Mouse (Mus musculus): ENCODE measurements at regions not wholly inside any gene's neighbourhood (a gene's known extent, or its start where the extent isn't known, plus 50 kb on each side); places are given as distances from the start of the nearest gene placed in this dataset.

DNA sequence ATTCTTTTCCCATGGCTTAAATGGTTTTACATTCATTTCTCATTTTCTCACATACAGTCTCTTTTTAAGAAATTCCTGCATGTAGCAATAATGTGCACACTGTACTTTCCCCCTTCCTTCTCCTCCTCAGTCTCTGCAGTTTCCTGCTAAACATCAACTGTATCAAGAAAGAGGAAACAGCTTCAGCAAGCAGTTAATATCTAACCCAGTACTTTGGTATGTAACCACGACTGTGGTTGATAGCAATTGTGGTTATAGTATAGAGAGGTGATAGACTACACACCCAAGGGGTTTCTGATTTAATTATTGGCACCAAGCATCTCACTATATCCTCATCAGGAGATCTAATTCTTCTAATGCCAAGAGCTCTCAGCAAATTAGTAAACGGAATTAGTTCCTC lies 52.8 kb upstream of the Eci2 start:
- in situ Hi-C loops (cut with MboI; ENCODE audit: unreplicated experiment in 2 of 2): loop anchor here (5.0 to 25.0 kb wide), 2 partner anchors 868 to 883 kb away; partner anchors contain the start of gene Ppp1r3g (in 1 of the 2)

DNA sequence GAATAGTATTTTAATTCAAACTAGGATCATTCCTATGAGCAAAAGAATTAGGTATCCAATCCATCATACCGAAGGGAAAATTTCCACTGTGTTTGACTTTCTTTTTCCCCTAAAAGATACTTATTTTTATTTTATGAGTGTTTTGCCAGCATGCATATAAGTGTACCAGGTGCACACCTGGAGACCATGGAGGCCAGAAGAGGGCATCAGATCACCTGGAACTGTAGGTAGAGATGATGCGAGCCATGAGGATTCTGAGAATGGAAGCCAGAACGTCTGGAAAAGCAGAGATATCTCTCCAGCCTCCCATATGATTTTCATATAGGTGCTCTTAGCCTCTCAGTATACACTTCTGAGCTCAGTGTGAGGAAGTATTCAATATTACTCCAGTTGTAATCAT lies 58.5 kb upstream of the Eci2 start:
- in situ Hi-C loops (cut with MboI; ENCODE audit: unreplicated experiment in 2 of 2): loop anchor here in 1 of 2 experiments (25.0 kb wide), 1 partner anchor 877 kb away; the partner anchor contains the start of gene Ppp1r3g

DNA sequence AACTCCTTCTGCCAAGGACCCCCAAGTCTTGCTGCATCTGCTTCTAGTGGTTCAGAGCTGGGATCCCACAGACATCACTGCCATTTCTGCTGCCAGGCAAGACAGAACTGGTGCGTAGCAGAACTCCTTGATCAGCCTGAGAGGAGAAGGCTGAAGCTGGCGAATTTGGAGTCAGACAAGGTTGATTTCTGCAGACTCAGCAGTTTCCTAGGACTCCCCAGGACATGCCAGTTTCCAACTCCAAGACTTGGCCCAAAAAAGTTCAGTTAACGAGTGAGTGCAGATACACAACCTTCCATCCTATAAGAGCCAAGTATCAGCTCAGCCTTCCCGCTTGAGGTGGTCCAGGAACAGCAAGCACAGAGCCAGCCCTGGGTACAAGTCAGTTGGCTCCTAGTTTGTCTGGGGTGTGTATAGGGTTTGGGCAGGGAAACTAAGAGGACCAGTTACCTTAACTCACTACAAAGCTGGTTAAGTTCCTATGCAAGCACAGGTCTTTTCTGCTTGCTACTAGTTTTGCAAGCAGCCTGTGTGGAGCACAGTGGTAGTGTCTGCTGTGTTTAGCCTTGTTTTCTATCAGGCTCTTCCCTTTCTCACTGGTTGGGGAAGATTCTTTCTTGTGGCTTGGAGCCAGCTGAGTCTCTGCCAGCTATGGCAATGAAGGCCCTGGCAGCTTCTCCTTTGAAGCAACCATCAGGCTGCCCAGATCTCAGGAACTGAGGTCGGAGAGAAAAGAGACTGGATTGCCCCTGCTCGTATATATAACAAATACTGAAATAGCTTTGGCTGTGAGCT lies 60.5 kb upstream of the Eci2 start:
- in situ Hi-C loops (cut with MboI; ENCODE audit: unreplicated experiment in 2 of 2): loop anchor here in 1 of 2 experiments (25.0 kb wide), 1 partner anchor 875 kb away; the partner anchor contains the start of gene Ppp1r3g

DNA sequence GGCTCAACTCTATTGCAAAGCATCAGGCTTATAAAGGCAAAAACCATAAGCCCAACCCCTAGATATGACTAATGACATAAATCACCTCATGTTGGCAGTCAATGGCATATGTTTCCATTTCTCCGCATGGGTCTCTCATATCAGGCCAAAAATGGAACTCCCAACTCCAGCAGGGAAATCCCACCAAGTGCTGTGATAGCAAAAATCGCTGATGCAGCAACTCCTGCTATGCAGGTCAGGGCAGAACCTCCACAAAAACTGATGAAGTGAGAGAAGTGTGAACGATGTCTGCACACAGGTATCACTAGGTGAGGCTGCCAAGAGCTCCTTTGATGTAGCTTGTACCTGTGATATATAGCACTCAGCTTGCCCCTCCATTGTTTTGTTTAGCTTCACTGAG lies 64.3 kb upstream of the Eci2 start:
- in situ Hi-C loops (cut with MboI; ENCODE audit: unreplicated experiment in 2 of 2): loop anchor here in 1 of 2 experiments (25.0 kb wide), 1 partner anchor 871 kb away; the partner anchor contains the start of gene Ppp1r3g

DNA sequence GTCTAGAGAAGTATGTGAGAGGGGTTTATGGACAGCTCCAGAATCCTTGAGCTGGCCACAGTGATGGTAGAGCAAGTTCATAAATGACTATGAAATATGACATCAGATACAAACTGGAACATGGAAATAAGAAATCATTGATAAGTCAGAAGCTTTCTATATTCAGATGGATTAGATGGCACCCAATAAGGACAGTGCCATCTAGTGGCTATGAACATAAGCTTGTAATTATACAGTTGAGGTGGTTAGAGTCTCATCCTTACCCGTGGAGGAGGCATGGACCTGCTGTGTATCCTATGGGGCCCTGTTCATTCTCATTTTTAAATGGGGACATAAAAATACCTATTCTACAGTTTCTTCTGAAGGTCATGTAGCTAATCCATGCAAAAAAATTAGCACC lies 92.9 kb upstream of the Eci2 start:
- in situ Hi-C loops (cut with MboI; ENCODE audit: unreplicated experiment in 2 of 2): no loop called here

DNA sequence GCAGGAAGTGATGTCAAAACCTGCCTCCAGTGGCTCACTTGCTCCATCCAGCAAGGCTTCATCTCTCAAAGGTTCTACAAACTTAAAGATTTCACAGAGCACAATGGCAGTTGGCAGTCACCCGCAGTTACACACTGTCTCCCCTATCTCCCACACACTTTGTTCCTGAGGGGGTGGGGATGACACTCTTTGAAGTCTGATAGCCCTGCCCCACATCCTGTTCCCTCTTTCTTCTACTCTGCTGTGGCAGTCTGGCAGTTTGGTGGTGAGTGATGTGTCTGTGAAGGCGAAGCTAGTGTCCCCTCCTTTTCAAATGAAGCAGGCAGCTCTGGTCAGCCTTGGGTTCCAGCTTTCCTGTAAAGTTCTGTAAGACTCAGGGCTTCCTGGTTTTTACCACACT lies 102.6 kb upstream of the Eci2 start:
- in situ Hi-C loops (cut with MboI; ENCODE audit: unreplicated experiment in 2 of 2): no loop called here

DNA sequence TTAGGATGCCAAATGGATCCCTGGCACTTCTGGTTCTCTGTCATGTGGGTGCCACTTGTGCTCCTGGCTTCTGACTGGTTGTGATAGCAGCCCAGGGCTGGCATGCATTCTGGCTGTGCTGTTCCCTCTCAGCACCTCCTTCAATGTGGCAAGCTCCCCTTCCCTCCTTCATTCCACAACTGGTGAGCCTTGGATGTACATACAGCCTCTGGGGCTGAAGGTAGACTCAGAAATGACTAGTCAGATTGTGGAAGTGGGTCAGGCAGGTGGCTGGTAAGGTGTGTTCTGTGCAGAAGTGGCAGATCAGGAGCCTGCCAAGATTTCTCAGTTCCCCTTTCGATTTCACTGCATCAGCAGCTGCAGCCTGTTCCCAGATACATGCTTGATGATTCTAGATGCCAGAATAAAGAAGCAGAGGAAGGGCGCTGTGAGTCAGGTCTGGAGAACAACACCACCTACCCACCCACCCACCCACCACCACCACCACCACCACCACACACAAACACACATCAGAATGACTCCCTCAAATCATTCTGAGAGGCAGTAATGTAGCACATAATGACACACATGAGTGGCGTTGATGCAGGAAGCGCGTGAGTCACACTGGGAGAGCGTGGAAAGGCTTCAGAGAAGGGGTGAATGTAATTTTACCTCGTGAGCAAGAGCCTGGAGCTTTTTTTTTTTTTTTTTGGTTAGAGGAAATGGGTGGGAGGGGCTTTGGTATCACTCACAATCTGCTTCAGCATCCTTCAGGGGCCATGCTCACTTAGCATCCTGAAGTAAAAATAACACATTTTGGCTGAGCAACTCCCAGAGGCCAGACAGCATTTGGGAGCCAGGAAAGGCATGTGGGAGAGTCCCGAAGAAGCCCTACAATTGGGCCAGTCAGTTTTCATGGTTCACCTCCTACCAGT lies 104.6 kb upstream of the Eci2 start:
- in situ Hi-C loops (cut with MboI; ENCODE audit: unreplicated experiment in 2 of 2): no loop called here

DNA sequence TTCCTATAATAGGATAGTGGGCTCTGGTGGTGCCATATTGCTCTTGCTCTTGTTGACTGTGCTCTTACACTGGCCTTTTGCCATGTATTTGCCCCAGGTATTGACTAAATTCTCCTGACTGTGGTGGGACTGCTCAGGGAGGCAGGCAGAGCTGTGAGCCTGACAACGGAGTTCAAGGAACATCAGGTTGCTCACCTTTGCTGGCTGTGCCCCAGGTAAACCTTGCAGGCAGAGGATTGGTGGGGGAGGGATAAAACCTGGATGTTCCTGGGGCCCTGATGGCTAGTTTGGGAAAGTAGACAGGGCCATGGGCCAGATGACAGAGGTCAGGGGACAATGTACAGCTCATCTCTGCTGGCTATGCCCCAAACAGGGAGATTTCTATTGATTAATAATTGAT lies 124.7 kb upstream of the Eci2 start:
- in situ Hi-C loops (cut with MboI; ENCODE audit: unreplicated experiment in 2 of 2): no loop called here

DNA sequence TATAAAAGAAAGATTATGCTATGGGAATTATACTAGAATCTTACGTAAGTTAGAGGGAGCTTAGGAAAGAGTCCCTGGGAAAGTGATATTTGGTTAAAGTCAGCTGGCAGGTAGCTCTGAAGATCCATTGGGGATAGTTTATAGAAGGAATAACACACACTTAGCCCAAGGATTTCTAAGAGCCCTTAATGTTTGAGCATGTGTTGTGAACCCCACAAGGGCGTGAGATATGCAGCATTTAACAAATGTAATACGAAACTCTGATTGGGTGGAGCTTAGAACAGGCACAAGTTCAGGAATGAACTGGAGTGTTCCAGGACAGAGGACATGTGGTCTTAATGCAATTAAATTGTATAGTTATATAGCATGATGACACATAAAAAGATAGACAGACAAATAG lies 132.6 kb upstream of the Eci2 start:
- in situ Hi-C loops (cut with MboI; ENCODE audit: unreplicated experiment in 2 of 2): no loop called here

DNA sequence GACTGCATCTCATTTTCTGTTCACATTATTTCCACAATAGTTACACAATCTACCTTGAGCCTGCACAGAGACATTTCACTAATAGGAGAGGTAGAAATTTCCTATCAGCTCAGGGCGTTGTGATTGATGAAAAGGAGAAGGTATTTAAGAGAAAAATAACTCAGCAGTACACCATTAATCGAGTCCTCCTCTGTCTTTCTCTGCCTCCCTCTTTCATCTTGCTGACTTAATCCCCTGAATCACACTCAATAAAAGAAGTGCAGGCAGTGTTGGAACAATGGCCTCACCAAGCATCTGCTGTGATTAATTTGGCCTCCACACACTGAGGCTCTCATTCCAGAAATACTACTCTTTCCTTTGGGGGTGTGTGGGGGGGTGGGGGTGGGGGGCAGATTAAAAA lies 133.9 kb upstream of the Eci2 start:
- in situ Hi-C loops (cut with MboI; ENCODE audit: unreplicated experiment in 2 of 2): no loop called here

DNA sequence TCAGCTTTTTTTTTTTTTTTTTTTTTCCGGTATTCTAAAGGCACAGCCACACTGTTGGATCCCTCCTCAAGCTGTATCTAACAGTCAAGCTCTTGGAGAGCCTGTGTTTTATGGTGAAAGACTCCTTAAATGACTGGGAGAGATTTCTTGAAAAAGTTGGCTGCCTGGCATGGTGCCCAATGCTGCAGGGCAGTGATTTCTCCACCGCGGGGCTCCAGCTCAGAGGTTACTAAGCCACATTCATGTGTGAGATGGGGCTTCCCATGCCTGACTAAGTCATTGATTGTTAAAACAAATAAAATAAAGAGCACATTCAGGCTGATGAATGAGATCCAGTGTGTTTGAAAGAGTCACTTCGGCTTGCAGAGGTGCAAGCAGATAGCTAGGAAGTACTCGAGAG lies 139.2 kb upstream of the Eci2 start:
- in situ Hi-C loops (cut with MboI; ENCODE audit: unreplicated experiment in 2 of 2): no loop called here

DNA sequence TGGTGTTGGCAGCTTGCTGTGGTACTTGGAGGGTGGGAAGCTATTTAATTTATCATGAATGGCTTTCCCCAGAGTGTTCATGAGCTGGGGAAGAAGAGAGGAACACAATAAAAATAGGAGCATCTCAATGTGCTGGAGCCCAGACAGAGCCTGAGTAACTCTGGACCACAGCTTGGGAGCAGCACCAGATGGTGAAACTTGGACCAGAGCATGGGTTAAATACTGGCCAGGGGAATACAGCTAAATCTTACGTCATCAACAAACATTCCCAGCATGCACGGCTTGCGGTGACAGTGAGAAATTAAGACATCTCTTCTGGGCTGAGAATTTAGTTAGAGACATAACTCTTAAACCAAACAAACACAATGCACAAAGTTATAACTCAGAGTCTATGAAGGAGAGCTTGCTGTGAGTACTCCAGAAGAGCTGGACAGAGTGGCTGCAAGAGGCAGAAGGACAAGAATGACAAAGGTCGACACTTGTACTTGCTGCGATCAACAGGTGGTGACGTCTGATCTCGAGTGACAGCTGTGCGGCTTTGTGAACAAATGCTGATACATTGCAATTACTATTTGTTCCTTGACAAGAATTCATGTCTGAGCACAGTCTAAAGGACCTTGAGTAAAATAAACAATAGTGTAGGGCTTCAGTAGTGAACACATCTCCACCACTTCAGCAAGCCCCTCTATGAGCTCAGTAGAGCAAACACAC lies 140.1 kb upstream of the Eci2 start:
- in situ Hi-C loops (cut with MboI; ENCODE audit: unreplicated experiment in 2 of 2): no loop called here

DNA sequence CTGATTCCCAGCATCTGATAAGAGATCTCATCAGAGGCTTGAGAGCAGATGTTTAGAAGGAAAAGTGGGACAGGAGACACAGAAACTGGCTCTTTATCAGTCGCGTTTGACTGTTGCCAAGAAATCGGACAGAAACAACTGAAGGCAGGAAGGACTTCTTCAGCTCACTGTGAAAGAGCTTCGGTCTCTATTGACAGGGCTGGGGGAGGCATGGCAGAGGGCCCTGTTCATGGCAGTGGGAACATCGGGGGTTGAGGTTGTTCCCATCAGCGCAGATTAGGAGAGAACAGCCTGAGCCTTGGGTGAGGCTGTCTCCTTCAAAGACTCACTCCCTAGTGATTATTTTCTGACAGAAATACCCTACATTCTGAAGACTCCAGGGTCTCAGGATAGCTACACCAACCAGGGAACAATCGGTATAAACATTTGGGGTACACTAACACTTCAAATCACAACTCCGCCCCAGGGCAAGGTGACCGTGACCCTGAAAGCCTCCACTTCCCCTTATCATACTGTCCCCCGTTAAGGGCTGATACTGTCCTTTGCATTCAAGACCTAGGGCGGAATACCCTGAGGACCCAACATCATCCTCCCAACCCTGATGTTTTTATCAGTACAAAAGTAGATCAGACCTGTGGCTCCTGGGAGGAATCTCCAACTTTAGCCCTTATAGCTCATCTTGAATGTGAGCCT lies 144.8 kb upstream of the Eci2 start:
- in situ Hi-C loops (cut with MboI; ENCODE audit: unreplicated experiment in 2 of 2): no loop called here

DNA sequence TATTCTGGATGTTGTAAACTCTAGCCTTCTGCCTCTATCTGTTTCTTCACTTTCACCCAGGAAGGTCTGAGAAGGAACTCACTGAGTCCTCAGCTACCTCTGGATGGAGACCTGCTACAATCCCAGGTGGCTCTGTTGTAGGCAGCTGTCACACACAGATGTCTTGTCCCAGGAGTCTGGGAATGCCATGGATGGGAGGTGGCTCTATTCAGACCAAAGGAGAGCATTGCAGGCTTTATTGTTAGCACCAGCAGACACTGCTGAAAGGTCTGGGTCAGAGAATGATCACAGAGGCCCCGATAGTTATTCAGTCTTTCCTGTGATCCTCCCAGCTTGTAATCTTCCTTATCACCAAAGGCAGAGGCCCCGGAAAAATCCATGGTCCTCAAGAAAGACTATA lies 146.6 kb upstream of the Eci2 start:
- in situ Hi-C loops (cut with MboI; ENCODE audit: unreplicated experiment in 2 of 2): no loop called here

DNA sequence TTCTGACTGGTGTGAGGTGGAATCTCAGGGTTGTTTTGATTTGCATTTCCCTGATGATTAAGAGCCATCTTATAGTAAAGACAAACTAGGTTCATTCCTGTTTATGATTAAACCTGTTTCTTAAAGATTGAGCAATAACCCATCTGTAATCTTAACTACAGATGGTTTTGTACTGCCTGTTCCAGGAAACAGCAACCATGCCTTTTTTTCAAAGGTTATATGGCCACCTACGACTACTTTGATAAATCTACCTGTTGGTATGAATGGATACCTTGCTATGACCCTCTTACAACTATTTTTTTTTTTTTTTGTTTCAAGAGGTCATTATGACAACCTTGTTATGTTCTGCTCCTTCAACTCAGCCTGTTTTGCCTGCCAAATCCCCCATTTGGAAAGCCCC lies 148.7 kb upstream of the Eci2 start:
- in situ Hi-C loops (cut with MboI; ENCODE audit: unreplicated experiment in 2 of 2): no loop called here

DNA sequence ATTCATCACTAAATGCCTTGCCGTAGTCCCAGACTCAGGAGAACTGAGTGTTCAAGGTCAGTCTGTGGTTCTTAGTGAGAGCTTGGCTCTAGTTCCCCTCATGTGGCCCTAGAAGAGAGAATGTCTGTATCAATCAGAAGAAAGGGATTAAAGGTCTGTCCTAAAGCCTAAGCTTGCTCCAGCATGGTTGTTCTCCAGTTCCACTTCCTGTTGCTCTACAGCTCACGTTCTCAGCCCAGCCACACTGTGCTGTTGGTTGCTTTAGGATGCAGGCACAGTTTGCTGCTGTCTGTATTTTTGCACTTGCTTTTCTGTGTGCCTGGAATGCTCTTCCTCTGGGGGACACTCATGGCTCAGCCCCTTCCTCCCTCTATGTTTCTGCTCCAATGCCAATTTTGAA lies 150.4 kb upstream of the Eci2 start:
- in situ Hi-C loops (cut with MboI; ENCODE audit: unreplicated experiment in 2 of 2): no loop called here

DNA sequence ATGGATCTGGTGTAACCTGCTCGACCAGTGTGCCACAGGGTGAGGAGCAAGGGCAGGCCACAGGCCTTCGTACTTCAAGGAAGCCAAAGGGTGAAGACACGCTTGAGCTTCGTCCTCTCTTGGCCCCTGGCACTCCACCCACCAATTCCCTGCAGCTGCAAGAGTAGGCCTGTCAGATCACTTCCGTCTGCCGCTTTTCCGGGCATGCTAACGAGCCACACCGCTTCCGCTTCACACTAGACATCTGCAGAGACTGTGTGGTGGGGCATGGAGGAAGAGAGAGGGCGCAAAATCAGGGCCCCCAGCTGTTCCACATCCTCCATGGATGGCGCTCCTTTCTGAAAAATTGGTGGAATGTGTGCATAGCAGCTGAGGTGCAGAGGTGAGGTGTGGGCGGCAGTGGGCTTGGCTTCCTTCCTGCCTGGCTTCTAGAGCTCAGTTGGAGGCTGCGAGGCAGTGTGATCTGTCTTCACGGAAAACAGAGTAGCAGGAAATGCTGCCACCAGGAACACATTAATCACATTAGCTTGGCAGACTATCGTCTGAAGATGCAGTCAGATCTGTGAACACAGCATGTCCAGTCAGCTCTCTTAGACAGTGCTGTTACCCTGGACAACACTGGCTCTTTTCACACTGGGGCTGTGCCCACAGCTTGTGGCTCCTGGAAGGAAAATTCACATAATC lies 162.3 kb upstream of the Eci2 start:
- in situ Hi-C loops (cut with MboI; ENCODE audit: unreplicated experiment in 2 of 2): no loop called here

DNA sequence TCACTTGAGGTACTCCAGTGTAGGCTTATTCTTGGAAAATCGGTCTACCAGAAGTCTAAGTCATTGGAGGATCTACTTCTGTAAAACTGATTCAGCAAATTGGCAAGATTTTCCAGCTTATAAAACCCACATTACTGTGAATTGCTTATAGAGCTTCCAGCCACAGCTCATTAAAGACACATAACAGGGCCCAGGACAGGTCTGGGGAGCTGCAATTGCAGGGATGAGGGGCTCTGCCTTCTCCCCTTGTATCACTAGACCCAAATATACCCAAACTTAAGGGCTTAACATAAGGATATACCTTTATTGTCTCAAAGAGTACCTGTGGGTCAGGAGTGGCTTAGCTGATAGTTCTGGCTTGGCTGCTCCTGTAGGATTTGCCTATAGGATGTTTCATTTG lies 175.2 kb upstream of the Eci2 start:
- in situ Hi-C loops (cut with MboI; ENCODE audit: unreplicated experiment in 2 of 2): no loop called here

DNA sequence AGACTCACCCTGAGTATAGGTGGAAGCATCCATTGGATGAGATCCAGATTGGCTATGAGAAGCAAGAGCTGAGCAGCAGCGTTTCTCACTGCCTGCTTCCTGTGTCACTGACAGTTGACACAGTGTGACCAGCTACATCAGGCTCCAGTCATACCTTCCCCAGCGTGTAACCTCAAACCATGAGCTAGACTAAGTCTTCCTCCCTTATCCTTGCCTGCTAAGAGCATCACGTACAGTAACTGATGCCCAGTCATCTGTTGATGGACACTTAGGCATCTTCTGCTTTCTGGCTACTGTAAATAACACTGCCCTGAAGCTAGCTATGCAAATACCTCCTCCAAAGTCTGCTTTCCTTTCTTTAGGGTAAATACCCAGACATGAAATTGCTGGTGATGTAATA lies 181.4 kb upstream of the Eci2 start:
- in situ Hi-C loops (cut with MboI; ENCODE audit: unreplicated experiment in 2 of 2): no loop called here

DNA sequence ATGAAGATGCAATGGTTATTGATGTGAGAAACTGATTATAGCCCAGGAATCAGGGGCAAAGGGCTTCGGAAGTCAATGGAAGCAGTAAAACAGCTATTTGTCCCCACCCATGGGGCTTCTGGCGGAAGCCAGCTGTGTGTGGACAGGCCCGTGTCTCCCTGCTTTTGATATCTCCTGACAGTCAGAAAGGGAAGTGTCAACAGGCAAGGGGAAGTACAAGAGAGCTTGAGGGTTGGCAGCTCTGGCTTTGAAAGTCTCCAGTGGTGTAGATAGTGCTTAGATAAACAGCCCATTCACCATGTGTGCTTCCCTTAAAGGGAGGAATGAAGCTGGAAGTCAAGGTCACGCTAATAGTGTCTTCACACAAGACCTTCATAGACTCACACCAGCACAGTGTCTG lies 182.7 kb upstream of the Eci2 start:
- in situ Hi-C loops (cut with MboI; ENCODE audit: unreplicated experiment in 2 of 2): no loop called here
